Mouse (Mus musculus) cerebellum, postnatal 10 days (tissue): ENCODE measurements at regions not wholly inside any gene's neighbourhood (a gene's known extent, or its start where the extent isn't known, plus 50 kb on each side); places are given as distances from the start of the nearest gene placed in this dataset.

Experiments
- DNase-seq, 2 experiments: peaks; one replicate each; pipeline ENCODE4 v3.0.0; 2021; ENCODE audit warnings: mixed read lengths in 2 of 2

- no peak for DNase-seq
Measured at GRCm38 (mm10) chr2:105454353-105454752, 55.2 kb upstream of the Rcn1 start.

DNA sequence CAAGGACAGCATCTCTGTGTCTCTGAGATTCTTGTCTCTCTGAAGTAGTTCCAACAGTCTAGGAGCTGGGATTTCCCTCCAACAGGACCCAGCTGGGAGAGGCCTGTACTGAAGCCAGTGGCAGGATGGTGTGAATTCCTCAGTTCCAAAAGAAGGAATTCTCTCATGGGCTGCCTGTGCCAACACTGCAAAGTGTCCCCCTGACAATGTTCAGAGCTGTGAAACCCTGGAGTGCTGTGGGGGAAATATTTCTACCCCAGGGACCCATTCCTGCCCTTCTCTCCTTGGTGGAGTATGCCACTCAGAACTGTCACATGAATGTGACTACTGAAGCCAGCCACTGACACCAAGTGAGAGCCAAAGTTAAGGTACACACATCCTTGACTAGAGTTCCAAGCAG lies 55.7 kb upstream of the Rcn1 start:
- no peak for DNase-seq

- no peak for DNase-seq
Measured at GRCm38 (mm10) chr2:105458643-105459042, 59.5 kb upstream of the Rcn1 start.

DNA sequence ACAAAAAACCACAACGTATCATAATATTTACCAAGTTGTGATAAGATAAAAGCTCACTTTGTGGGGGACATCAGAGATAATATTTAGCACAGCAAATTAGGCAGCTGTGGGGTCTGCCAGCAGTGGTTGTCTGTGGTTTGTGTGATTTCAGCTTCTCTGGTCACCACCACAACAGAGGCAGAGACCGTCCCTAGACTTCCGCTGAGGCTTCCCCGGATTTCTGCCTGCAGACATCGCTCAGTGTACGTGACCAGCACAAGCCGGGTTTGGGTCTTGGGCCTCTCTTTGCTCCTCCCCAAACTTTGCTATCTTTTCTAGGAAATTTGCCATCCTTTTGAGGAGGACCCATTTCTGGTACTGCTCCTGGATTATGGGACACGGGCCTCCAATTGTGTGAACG lies 60.4 kb upstream of the Rcn1 start:
- no peak for DNase-seq

DNA sequence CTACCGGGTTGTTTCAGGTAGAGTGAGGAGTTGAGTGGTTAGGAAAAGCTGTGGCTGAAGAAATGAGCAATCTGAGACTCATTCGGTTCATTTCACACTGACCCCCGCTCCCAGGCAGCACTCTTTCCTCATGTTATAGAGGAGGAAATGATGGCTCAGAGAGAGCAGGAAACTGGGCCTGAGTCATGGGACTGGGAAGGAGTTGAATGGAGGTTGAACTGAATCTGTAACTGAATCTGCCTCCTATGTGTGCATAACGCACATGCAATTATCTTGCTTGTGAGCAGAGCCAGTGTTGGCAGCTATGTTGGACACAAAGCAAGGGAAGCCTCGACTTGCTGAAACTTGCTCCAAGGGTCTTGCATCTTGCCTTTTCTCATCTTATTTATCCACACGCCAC lies 66.5 kb upstream of the Rcn1 start:
- no peak for DNase-seq

GRCm38 (mm10) chr2:105468930-105469329 lies 69.8 kb upstream of the Rcn1 start:
- DNase-seq = peak; percentile 87 to 88

- DNase-seq = peak; percentile 39 to 43
Measured at GRCm38 (mm10) chr2:105476028-105476677, 77.0 kb upstream of the Rcn1 start.

DNA sequence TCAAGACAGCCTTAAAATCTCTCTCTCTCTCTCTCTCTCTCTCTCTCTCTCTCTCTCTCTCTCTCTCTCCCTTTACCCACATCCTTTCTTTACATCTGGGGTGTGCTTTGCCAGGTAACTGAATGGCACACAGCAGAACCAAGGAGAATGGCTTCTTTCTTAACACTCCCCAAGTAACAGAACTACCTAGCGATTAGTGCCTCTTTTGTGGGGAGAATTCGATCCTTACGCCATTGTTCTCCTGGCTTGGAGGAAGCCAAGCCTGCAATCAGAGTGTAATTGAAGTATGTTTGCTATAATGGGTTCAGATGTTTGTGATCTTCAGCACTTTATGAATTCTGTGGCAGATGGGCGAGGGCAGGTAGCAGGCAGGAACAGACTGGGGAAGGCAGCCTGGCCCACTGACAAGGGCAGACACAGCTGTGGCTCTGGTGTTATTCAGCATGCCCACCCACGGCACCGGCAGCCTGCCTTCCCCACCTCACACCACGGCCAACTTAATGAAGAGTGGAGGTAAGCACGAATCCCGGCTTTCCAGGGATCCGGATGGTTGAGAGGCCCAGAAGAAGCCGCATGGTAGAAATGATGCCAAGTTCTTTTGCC lies 83.0 kb upstream of the Rcn1 start:
- DNase-seq = peak; percentile 86 to 91

DNA sequence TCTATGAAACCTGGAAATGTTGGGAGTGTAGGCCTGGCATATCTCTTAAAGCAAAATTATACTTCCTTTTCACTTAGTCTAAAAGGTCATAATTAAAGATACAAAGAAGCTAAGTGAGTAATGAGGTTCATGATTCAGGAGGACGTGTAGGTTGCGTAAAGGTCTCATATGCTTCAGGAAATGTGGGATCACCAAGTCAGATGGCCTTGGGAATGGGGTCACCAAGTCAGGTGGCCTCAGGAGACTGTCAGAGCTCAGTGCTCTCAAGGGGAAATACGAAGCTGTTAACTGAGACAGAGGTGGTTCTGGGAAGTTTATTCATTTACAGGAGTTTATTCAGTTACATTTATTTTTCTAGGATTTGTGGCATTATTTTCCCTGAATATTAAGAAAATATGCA lies 85.4 kb upstream of the Rcn1 start:
- DNase-seq = no peak

DNA sequence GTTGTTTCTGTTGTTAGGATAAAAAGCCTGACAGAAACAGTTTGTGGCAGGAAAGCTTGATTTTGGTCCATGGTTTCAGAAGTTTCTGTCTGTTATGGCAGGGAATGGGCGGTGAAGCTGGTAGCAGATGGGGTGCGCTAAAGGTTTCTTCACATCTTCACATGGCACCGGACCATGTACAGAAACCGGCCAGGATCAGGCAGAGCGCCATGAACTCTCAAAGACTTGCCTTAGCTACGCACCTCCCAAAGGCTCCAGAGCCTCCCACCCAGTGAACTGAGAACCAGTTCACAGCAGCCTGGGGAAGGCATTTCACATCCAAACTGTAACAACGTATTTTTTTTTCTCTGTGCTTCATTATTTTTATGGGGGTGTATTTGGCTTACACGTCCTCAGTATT lies 86.2 kb upstream of the Rcn1 start:
- DNase-seq = peak; percentile 77 to 89

- DNase-seq = peak; percentile 57 to 69
Measured at GRCm38 (mm10) chr2:105495796-105496195, 96.7 kb upstream of the Rcn1 start.

DNA sequence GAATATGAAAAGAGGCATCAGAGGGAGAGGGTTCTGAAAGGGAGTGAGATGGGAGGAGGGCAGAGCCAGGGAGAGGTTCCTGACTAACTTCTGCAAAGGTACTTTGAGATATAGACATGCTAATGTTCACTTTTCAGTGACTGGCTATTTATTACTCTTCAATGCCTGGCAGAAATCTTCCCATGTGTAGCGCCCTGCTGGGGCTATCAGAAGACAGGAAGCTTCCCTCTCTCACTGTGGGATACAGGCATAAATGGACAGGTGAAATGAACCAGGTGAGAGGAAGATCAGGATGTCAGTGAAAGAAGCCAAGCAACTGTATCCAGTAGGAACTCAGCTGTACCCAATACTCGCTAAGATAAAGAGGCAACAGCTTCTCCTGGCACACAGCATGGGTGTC lies 105.1 kb upstream of the Rcn1 start:
- DNase-seq = no peak

DNA sequence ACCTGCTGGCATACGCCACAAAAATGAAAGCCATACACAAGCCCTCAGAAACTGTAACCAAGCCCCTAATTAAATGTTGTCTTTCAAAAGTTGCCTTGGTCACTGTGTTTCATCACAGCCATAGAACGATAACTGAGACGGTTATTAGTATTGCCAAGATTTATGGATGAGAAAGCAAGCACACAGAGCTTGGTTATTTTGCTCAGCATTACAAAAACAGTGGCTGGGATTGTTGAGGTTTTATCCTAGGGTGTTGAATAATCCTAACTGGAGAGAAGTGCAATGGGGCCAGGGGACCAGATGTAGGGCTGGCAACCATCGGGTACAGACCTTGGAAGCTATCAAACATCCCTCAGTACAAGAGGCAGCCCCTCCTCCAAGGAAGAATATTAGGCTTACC lies 106.4 kb upstream of the Rcn1 start:
- no peak for DNase-seq

DNA sequence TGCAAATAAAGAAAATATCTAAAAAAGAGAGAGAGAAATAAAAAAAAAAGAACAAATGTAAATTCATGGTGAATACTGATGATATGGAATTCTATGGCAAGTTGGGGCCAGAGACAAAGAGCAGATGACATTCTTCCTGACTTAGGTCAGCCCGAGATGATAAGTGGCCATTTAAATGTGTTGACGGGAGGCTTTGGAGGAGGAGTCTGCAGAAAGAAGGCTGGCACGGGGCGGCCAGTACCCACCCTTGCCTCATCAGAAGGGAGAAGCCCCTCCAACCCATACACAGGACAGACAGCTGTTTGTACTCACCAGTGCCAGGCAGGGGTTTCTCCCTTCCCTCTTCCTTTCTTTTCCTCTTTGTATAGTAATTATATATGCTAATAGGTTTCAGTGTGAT lies 108.0 kb upstream of the Rcn1 start:
- no peak for DNase-seq

GRCm38 (mm10) chr2:105510816-105511215 lies 111.7 kb upstream of the Rcn1 start:
- DNase-seq = no peak

DNA sequence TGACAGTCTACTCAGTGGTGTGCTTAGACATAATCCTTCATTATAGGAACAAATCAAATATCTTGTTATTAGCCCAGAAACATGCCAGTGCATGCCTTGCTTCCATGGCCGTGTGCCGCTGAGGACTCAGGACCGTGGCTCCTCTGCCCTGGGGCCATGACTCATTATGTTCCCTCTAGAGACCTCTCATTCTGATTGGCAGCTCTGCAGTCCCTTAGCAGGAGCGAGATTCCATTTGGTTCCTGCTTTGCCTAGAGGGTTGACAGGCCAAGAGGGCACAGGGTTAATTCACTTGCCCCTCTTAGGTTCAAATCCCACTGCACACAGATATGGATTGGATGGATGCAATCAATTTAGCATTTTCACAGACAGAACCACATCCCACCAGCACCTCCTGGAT lies 112.6 kb upstream of the Rcn1 start:
- DNase-seq = no peak

DNA sequence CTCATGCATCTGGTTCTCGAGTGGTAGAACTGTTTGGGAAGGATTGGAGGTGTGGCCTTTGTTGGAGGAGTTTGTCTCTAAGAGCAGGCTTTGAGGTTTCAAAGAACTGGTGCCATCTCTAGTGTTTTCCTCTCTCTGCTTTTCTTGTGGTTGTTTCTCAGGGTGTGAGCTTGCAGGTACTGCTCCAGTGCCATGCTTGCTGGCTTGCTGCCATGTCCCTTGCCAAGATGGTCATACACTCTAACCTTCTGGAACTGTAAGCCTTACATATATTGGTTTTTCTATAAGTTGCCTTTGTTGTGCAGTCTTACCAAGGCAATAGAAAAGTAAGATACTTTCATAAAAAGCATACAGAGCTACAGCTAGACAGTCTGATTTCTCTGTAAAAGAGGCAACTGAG lies 115.1 kb upstream of the Rcn1 start:
- peak; percentile 71 to 79 for DNase-seq

- DNase-seq = peak; percentile 85 to 89
Measured at GRCm38 (mm10) chr2:105514881-105515280, 115.8 kb upstream of the Rcn1 start.

DNA sequence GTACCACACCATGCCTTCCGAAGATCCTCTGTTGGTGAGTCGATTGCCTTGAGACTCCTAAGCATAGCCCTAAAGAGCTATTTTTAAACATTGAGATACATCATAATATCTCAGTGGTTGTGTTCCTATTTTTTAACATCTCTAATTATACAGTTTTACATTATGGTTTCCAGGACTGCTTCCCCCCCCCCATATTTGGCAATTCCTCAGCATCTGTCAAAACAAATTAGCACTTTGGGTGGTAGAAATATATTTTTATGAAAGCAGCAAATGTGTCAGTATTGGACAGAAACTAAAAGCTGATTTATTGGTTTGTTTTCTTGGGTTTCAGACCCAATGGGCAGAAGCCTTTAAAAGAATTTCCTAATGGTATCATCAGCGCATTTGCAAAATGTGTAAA lies 116.2 kb upstream of the Rcn1 start:
- DNase-seq = peak; percentile 66 to 69

DNA sequence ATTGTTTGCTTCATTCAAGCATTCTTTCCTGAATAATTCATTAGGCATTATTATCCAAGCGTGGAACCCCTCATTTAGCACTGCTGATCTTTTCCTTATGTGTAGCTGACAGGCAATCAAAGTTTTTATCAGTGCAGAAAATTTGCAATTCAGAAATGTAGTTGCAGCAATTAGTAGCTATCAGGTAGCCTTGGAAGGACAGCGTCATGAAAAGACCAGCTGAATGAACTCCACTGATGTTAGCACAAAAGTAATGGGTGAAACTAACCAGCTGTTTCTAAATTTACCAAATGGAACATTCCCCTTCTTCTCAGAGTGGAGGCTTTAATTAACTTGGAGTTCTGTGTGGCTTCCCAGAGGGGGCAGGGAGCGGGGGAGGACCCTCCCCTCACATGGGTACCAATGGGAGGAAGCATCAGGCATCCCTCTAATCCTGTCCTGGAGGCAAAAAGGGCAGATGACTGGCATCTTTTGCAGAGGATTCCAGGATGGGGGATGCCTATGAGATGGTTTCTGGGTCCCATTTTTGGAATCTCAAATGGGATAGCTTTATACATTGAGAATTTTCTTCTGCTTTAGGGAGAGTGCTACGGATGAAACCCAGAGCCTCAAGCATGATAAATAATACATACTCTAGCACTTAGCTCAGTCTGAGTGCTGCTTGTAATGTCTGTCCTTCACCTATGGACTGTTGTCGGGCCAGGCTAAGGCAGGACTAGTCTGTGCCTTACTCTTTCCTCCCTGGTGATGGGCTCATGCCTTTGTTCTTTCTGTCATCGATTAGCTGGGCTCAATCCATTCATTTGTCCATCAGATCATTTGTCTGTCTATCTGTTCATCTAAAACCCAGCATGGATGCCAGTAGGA lies 117.4 kb upstream of the Rcn1 start:
- DNase-seq = peak; percentile 56 to 75

- peak; percentile 12 to 20 for DNase-seq
Measured at GRCm38 (mm10) chr2:105521841-105522240, 122.7 kb upstream of the Rcn1 start.

- DNase-seq = peak; percentile 94 to 95
Measured at GRCm38 (mm10) chr2:105523297-105523802, 124.2 kb upstream of the Rcn1 start.

DNA sequence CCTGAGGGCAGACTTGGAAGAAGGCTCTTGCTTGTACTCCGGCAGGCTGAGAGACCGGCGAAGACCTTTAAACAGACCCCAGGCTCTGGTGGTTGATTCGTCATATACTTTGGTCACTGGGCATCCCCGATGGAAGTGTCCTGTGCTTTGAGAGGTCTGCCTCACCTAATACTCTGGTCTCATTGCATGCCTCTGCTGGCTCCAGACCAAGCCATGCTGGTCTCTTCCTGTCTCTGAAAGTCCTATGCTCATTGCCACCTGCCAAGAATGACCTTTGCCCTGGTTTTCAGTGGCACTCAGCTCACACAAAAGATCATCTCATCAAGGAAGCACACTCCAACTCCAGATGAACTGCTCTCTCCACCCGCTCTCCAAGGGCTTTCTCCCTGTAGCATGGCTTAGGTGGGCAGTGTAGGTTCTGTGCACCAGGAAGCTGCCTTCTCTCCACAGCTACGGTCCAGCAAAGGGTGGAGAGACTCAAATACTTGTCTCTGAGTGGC lies 126.0 kb upstream of the Rcn1 start:
- DNase-seq = peak; percentile 69 to 75

DNA sequence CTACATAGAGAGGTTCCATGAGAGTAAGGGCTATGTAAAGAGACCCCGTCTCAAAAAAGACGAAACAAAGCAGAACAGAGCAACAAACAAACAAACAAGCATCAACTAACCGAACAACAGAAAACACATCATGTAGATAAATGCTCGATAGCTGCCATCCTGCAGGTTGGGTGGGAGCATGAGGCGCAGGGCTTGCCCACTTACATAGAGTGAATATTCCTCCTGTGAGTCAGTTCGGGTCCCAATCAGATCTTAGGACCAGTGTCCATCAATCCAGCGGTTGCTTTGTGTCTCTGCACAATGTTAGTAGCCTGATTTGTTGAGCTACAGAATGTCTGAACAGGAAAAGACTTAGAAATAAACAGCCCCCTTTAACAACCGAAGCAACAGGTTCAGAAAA lies 129.4 kb upstream of the Rcn1 start:
- DNase-seq = no peak
